Mouse (Mus musculus) neural tube, embryonic 15.5 days (tissue): ENCODE results near the gene Taf8. TPM values are rescaled to one million over a fixed set of nuclear protein-coding genes. Genes with fewer than 3 reads are reported as not detected.

Experiments used
- ATAC-seq: fragments of 200-750 bp; cut with Nextera tagmentation; 2 replicates; pipeline ENCODE4 v1.8.0; 2017; ENCODE audit warnings: mild to moderate bottlenecking, moderate TSS enrichment, moderate library complexity; ENCODE audit not compliant: low FRiP score
- H3K27ac ChIP-seq: fragments of 300-500 bp; sonication (generic); replicated peaks from 2 replicates; pipeline ENCODE4 v1.5.1; 2015; ENCODE audit warnings: mild to moderate bottlenecking, inconsistent platforms
- H3K27me3 ChIP-seq: fragments of 300-500 bp; sonication (generic); replicated peaks from 2 replicates; pipeline ENCODE4 v1.6.1; 2015; ENCODE audit warnings: inconsistent platforms
- H3K36me3 ChIP-seq: fragments of 300-500 bp; sonication (generic); 2 replicates; pipeline ENCODE4 v1.6.1; 2015; ENCODE audit warnings: inconsistent platforms
- H3K4me1 ChIP-seq: fragments of 300-500 bp; sonication (generic); 2 replicates; pipeline ENCODE4 v1.6.1; 2015; ENCODE audit warnings: inconsistent platforms
- H3K4me2 ChIP-seq: fragments of 300-500 bp; sonication (generic); 2 replicates; pipeline ENCODE4 v1.6.1; 2015; ENCODE audit warnings: inconsistent platforms, mild to moderate bottlenecking, moderate library complexity
- H3K4me3 ChIP-seq: fragments of 300-500 bp; sonication (generic); replicated peaks from 2 replicates; pipeline ENCODE4 v1.5.1; 2015; ENCODE audit warnings: mild to moderate bottlenecking, inconsistent platforms
- H3K9ac ChIP-seq: fragments of 300-500 bp; sonication (generic); replicated peaks from 2 replicates; pipeline ENCODE4 v1.6.1; 2015; ENCODE audit warnings: mild to moderate bottlenecking, inconsistent platforms
- H3K9me3 ChIP-seq: fragments of 300-500 bp; sonication (generic); replicated peaks from 2 replicates; pipeline ENCODE4 v1.6.1; 2016; ENCODE audit warnings: inconsistent platforms
- WGBS: fragments of 180-500 bp; shearing (Covaris S2); methylation state at CpG from one replicate; pipeline ENCODE4 v1.1.7; 2015; ENCODE audit warnings: mixed read lengths; 5-methylcytosine and 5-hydroxymethylcytosine counted together
- polyA plus RNA-seq: library from polyadenylated mRNA; unstranded; fragments of >200 nt; fragmentation: Nextera tagmentation; extraction: Ambion mirVana; gene quantifications from 2 replicates; pipeline ENCODE4 v1.2.1, GENCODE M21; 2015

Taf8 gene
- polyA plus RNA-seq, 1 experiment from 2014 or later: 19.5 TPM

- no peak overlapping the region for H3K4me2 ChIP-seq
- no peak overlapping the region for H3K9ac ChIP-seq
- H3K4me1 ChIP-seq: peaks cover 11% of the 10 kb centered on the region; the same call in 1 of the 2 replicates
- no peaks in the 10 kb centered on the region for H3K9me3 ChIP-seq
- H3K4me3 ChIP-seq: no peak overlapping the region
- 69% methylated on average over 3 of the region's 3 CpGs for WGBS
- H3K27me3 ChIP-seq: no peaks in the 10 kb centered on the region
- no peaks in the 10 kb centered on the region for H3K36me3 ChIP-seq
- no peak for ATAC-seq
- no peak overlapping the region for H3K27ac ChIP-seq
Observed at GRCm38 (mm10) chr17:47479887-47480286, 22.2 kb downstream of the Taf8 start.

GRCm38 (mm10) chr17:47475714-47476113, 26.4 kb downstream of the Taf8 start:
- no peaks in the 10 kb centered on the region for H3K36me3 ChIP-seq
- no peak overlapping the region for H3K9ac ChIP-seq
- H3K4me2 ChIP-seq: no peak overlapping the region
- H3K9me3 ChIP-seq: no peaks in the 10 kb centered on the region
- no peak overlapping the region for H3K27ac ChIP-seq
- no peaks in the 10 kb centered on the region for H3K27me3 ChIP-seq
- H3K4me3 ChIP-seq: no peak overlapping the region
- ATAC-seq: no peak
- 0 out of 2 replicates have a peak, but pooled peaks cover under 1% of the 10 kb centered on the region for H3K4me1 ChIP-seq
- WGBS: 65% methylated on average over 3 of the region's 3 CpGs

- no peak for ATAC-seq
- Histone ChIP-seq H3K9ac (no peak overlapping the region), H3K4me3 (no peak overlapping the region), H3K27me3 (no peaks in the 10 kb centered on the region; the same call in 1 of the 2 replicates), H3K4me1 (0 out of 2 replicates have a peak, but pooled peaks cover 3% of the 10 kb centered on the region), H3K27ac (no peak overlapping the region), H3K4me2 (no peak overlapping the region), H3K36me3 (no peaks in the 10 kb centered on the region), H3K9me3 (no peaks in the 10 kb centered on the region)
- 89% methylated on average over 4 of the region's 4 CpGs for whole genome bisulfite sequencing
Observed at GRCm38 (mm10) chr17:47475181-47475580, 26.9 kb downstream of the Taf8 start.

GRCm38 (mm10) chr17:47474250-47474649, 27.8 kb downstream of the Taf8 start:
- H3K27ac ChIP-seq: no peak overlapping the region
- no peaks in the 10 kb centered on the region for H3K9me3 ChIP-seq
- no peak for ATAC-seq
- H3K4me1 ChIP-seq: 0 out of 2 replicates have a peak, but pooled peaks cover 3% of the 10 kb centered on the region
- H3K27me3 ChIP-seq: peaks cover 2% of the 10 kb centered on the region
- 87% methylated on average over 4 of the region's 4 CpGs for WGBS
- H3K4me3 ChIP-seq: no peak overlapping the region
- no peaks in the 10 kb centered on the region for H3K36me3 ChIP-seq
- no peak overlapping the region for H3K4me2 ChIP-seq
- H3K9ac ChIP-seq: no peak overlapping the region

- Histone ChIP-seq H3K27ac (no peak overlapping the region), H3K36me3 (no peaks in the 10 kb centered on the region), H3K4me1 (peaks cover 5% of the 10 kb centered on the region), H3K4me2 (no peak overlapping the region), H3K27me3 (peaks cover 10% of the 10 kb centered on the region), H3K9ac (no peak overlapping the region), H3K4me3 (no peak overlapping the region), H3K9me3 (no peaks in the 10 kb centered on the region)
- 14% methylated on average over 8 of the region's 8 CpGs for WGBS
- ATAC-seq: no peak
Observed at GRCm38 (mm10) chr17:47473434-47473974, 28.6 kb downstream of the Taf8 start.

GRCm38 (mm10) chr17:47472435-47473350, 29.4 kb downstream of the Taf8 start:
- peaks cover 8% of the 10 kb centered on the region for H3K4me1 ChIP-seq
- H3K4me2 ChIP-seq: no peak overlapping the region
- H3K9me3 ChIP-seq: no peaks in the 10 kb centered on the region
- 51% methylated on average over 15 of the region's 15 CpGs for WGBS
- peaks cover 18% of the 10 kb centered on the region for H3K27me3 ChIP-seq
- no peaks in the 10 kb centered on the region for H3K36me3 ChIP-seq
- H3K9ac ChIP-seq: no peak overlapping the region
- ATAC-seq: no peak
- H3K4me3 ChIP-seq: no peak overlapping the region
- H3K27ac ChIP-seq: no peak overlapping the region

- no peaks in the 10 kb centered on the region for H3K9me3 ChIP-seq
- no peak overlapping the region for H3K4me3 ChIP-seq
- H3K9ac ChIP-seq: no peak overlapping the region
- no peak for ATAC-seq
- peaks cover 8% of the 10 kb centered on the region for H3K4me1 ChIP-seq
- no peaks in the 10 kb centered on the region for H3K36me3 ChIP-seq
- H3K27ac ChIP-seq: no peak overlapping the region
- 53% methylated on average over 5 of the region's 5 CpGs for WGBS
- H3K27me3 ChIP-seq: peaks cover 31% of the 10 kb centered on the region
- H3K4me2 ChIP-seq: no peak overlapping the region
Observed at GRCm38 (mm10) chr17:47470686-47471085, 31.4 kb downstream of the Taf8 start.

- no peak for ATAC-seq
- Histone ChIP-seq H3K9ac (no peak overlapping the region), H3K36me3 (no peaks in the 10 kb centered on the region), H3K4me3 (no peak overlapping the region), H3K27me3 (peaks cover 34% of the 10 kb centered on the region), H3K9me3 (no peaks in the 10 kb centered on the region), H3K27ac (no peak overlapping the region), H3K4me2 (no peak overlapping the region), H3K4me1 (peaks cover 8% of the 10 kb centered on the region)
- 82% methylated on average over 4 of the region's 4 CpGs for WGBS
Observed at GRCm38 (mm10) chr17:47470121-47470520, 32.0 kb downstream of the Taf8 start.

- Histone ChIP-seq H3K9ac (no peak overlapping the region), H3K4me3 (no peak overlapping the region), H3K27me3 (peaks cover 39% of the 10 kb centered on the region), H3K27ac (no peak overlapping the region), H3K4me1 (peaks cover 8% of the 10 kb centered on the region), H3K36me3 (no peaks in the 10 kb centered on the region), H3K4me2 (no peak overlapping the region), H3K9me3 (no peaks in the 10 kb centered on the region)
- 74% methylated on average over 4 of the region's 4 CpGs for WGBS
- no peak for ATAC-seq
Observed at GRCm38 (mm10) chr17:47469642-47470041, 32.5 kb downstream of the Taf8 start.

- H3K4me1 ChIP-seq: peaks cover 8% of the 10 kb centered on the region
- ATAC-seq: no peak
- H3K9ac ChIP-seq: no peak overlapping the region; the same call in 1 of the 2 replicates
Observed at GRCm38 (mm10) chr17:47468466-47468865, 33.6 kb downstream of the Taf8 start.

GRCm38 (mm10) chr17:47468063-47468462, 34.0 kb downstream of the Taf8 start:
- Histone ChIP-seq H3K9ac (no peak overlapping the region; the same call in 1 of the 2 replicates), H3K4me1 (peaks cover 8% of the 10 kb centered on the region), H3K27ac (no peak overlapping the region), H3K4me3 (peak overlapping the region; percentile 12; the same call in 1 of the 2 replicates), H3K36me3 (no peaks in the 10 kb centered on the region), H3K4me2 (peak overlapping the region; percentile 34), H3K9me3 (no peaks in the 10 kb centered on the region), H3K27me3 (peaks cover 41% of the 10 kb centered on the region)
- 16% methylated on average over 14 of the region's 14 CpGs for WGBS
- ATAC-seq: no peak

More at GRCm38 (mm10) chr17:47468466-47468865, 33.6 kb downstream of the Taf8 start:
- peak overlapping the region; percentile 34 for H3K4me2 ChIP-seq
- H3K36me3 ChIP-seq: no peaks in the 10 kb centered on the region
- peak overlapping the region; percentile 12; the same call in 1 of the 2 replicates for H3K4me3 ChIP-seq
- WGBS: 8% methylated on average over 34 of the region's 34 CpGs
- peaks cover 41% of the 10 kb centered on the region for H3K27me3 ChIP-seq
- no peak overlapping the region for H3K27ac ChIP-seq
- H3K9me3 ChIP-seq: no peaks in the 10 kb centered on the region

- Histone ChIP-seq H3K27me3 (peaks cover 41% of the 10 kb centered on the region), H3K36me3 (no peaks in the 10 kb centered on the region), H3K4me1 (peaks cover 8% of the 10 kb centered on the region), H3K4me2 (no peak overlapping the region), H3K9me3 (no peaks in the 10 kb centered on the region), H3K9ac (no peak overlapping the region), H3K4me3 (no peak overlapping the region), H3K27ac (no peak overlapping the region)
- WGBS: 65% methylated on average over 11 of the region's 11 CpGs
- no peak for ATAC-seq
Observed at GRCm38 (mm10) chr17:47467659-47468058, 34.4 kb downstream of the Taf8 start.
